In genomic region chr11:67738846-67739490, GRCm38 (mm10) we compare ENCODE assay signal across 25 mouse cellular contexts. TPM values are rescaled to one million over a fixed set of nuclear protein-coding genes. Genes with fewer than 3 reads are reported as not detected.
DNase-seq lines count a peak whose midpoint lies in the region; ATAC-seq and TF ChIP-seq lines count a peak whose summit lies in the region.
"Had no signal": no experiment of that assay in that cellular context is flagged by ENCODE, and none has a peak within 500 bp of the region (broad histone marks: within the 10 kb centered on the region; RNA-seq: fewer than 3 reads in every experiment).

No protein-coding gene starts in this region.

- no peaks in the 10 kb centered on the region for H3K27me3 ChIP-seq in forebrain, postnatal 0 days (ENCODE audit: insufficient read depth, low read length)
- H3K27me3 ChIP-seq in forebrain, embryonic 13.5 days: no peaks in the 10 kb centered on the region
- no peaks in the 10 kb centered on the region for H3K27me3 ChIP-seq in CH12.LX (replicated peaks)
- H3K27me3 ChIP-seq: embryonic facial prominence, embryonic 12.5 days; forebrain, embryonic 15.5 days had no signal

- no peaks in the 10 kb centered on the region for H3K79me2 ChIP-seq in CH12.LX (replicated peaks; ENCODE audit: control insufficient read depth, extremely low read depth, insufficient read depth, poor library complexity, severe bottlenecking)

- peak; percentile 46 for DNase-seq in forebrain, postnatal 0 days
- DNase-seq in A20 (ENCODE audit: low read depth, low spot score) (peak; percentile 16), CH12.LX (ENCODE audit: extremely low read depth) (no peak)
- DNase-seq in kidney, adult 8-10 months: no peak
- DNase-seq: adrenal gland, adult 2 months; adrenal gland, postnatal 10 days; adrenal gland, postnatal 25 days; B cell, adult 2 months; cerebellum, adult 11-12 months; cerebellum, adult 2 months; cerebellum, adult 9-10 months; cerebellum, postnatal 10 days; cerebellum, postnatal 25 days had no signal

- no peak overlapping the region for H3K27ac ChIP-seq in forebrain, postnatal 0 days (ENCODE audit: low read depth, low read length)
- H3K27ac ChIP-seq in forebrain, embryonic 13.5 days: no peak overlapping the region
- H3K27ac ChIP-seq in CH12.LX (ENCODE audit: insufficient read depth, low read depth): no peak overlapping the region
- H3K27ac ChIP-seq: embryonic facial prominence, embryonic 10.5 days; embryonic facial prominence, embryonic 12.5 days; forebrain, embryonic 15.5 days had no signal

- no peak for TF ChIP-seq RAD21 in CH12.LX (IDR thresholded peaks at IDR 0.05; ENCODE audit: low read depth, low read length)

- dilution Hi-C loops in CH12.LX (cut with MboI; ENCODE audit: extremely low pct_ligation_motif_present, extremely low pct_unique_long_range_greater_than_20kb, low sequenced_read_pairs): no loop called here

- TF ChIP-seq EP300 in CH12.LX (IDR thresholded peaks at IDR 0.05; ENCODE audit: low read length): 0 out of 2 replicates have a peak, but pooled peaks have one; percentile 22

- H3K36me3 ChIP-seq in forebrain, postnatal 0 days (ENCODE audit: insufficient read depth): no peaks in the 10 kb centered on the region
- H3K36me3 ChIP-seq in forebrain, embryonic 13.5 days (ENCODE audit: poor library complexity, severe bottlenecking): no peaks in the 10 kb centered on the region
- no peaks in the 10 kb centered on the region for H3K36me3 ChIP-seq in CH12.LX (replicated peaks in 1 of 2; ENCODE audit: control insufficient read depth in 1 of 2, insufficient read depth in 1 of 2, low read length in 1 of 2)
- H3K36me3 ChIP-seq: embryonic facial prominence, embryonic 10.5 days; embryonic facial prominence, embryonic 12.5 days; forebrain, embryonic 15.5 days had no signal

- no peaks in the 10 kb centered on the region for H3K4me1 ChIP-seq in forebrain, postnatal 0 days (ENCODE audit: insufficient read depth)
- no peaks in the 10 kb centered on the region for H3K4me1 ChIP-seq in forebrain, embryonic 13.5 days
- H3K4me1 ChIP-seq in CH12.LX (ENCODE audit: control insufficient read depth in 1 of 2, insufficient read depth in 2 of 2): peaks cover 26 to 57% of the 10 kb centered on the region in 2 experiments
- H3K4me1 ChIP-seq: embryonic facial prominence, embryonic 10.5 days; embryonic facial prominence, embryonic 12.5 days; forebrain, embryonic 15.5 days had no signal

- ATAC-seq in forebrain, postnatal 0 days: no peak
- no peak for ATAC-seq in forebrain, embryonic 13.5 days
- ATAC-seq in erythroblast, adult 5-6 weeks (replicated peaks; ENCODE audit: low FRiP score, poor library complexity, severe bottlenecking): no peak
- ATAC-seq: CD4-positive, CD25-positive, alpha-beta regulatory T cell, adult 4 months; forebrain, embryonic 15.5 days had no signal

- no peak overlapping the region for H3K9ac ChIP-seq in forebrain, postnatal 0 days
- H3K9ac ChIP-seq in forebrain, embryonic 13.5 days: no peak overlapping the region
- no peak overlapping the region for H3K9ac ChIP-seq in CH12.LX (ENCODE audit: insufficient read depth, low read depth)
- H3K9ac ChIP-seq: embryonic facial prominence, embryonic 12.5 days; forebrain, embryonic 15.5 days had no signal

- no peak overlapping the region for H3K4me2 ChIP-seq in forebrain, postnatal 0 days (ENCODE audit: low read depth)
- H3K4me2 ChIP-seq in forebrain, embryonic 13.5 days: no peak overlapping the region
- H3K4me2 ChIP-seq in CH12.LX (ENCODE audit: insufficient read depth, low read depth, poor library complexity, severe bottlenecking): no peak overlapping the region
- H3K4me2 ChIP-seq: embryonic facial prominence, embryonic 12.5 days; forebrain, embryonic 15.5 days had no signal

- no peak overlapping the region for H3K4me3 ChIP-seq in forebrain, postnatal 0 days (ENCODE audit: low read depth, low read length)
- H3K4me3 ChIP-seq in forebrain, embryonic 13.5 days: no peak overlapping the region
- no peak overlapping the region for H3K4me3 ChIP-seq in CH12.LX (replicated peaks in 1 of 3; ENCODE audit: low read depth in 2 of 3, low read length in 2 of 3, poor library complexity in 1 of 3)
- H3K4me3 ChIP-seq: embryonic facial prominence, embryonic 10.5 days; embryonic facial prominence, embryonic 12.5 days; erythroblast, embryonic 14.5 days; forebrain, embryonic 15.5 days had no signal

- no peak for TF ChIP-seq CTCF in forebrain, postnatal 0 days (IDR thresholded peaks at IDR 0.05; ENCODE audit: low read depth)
- no peak for TF ChIP-seq CTCF in CH12.LX (conservative IDR thresholded peaks at IDR 0.05 in 1 of 2, IDR thresholded peaks at IDR 0.05 in 1 of 2; ENCODE audit: low read depth in 2 of 2, low read length in 2 of 2)

- WGBS in forebrain, postnatal 0 days: 76% methylated on average over 5 of the region's 5 CpGs
- 91% methylated on average over 5 of the region's 5 CpGs for WGBS in forebrain, embryonic 13.5 days

- in situ Hi-C loops in CH12.LX (cut with MboI; ENCODE audit: low pct_ligation_motif_present, low pct_unique_long_range_greater_than_20kb, low sequenced_read_pairs): no loop called here

- no peaks in the 10 kb centered on the region for H3K9me3 ChIP-seq in forebrain, postnatal 0 days (ENCODE audit: low read length)
- H3K9me3 ChIP-seq in forebrain, embryonic 13.5 days (replicated peaks): no peaks in the 10 kb centered on the region
- peaks cover under 1% of the 10 kb centered on the region for H3K9me3 ChIP-seq in CH12.LX (replicated peaks; ENCODE audit: low read length)
- H3K9me3 ChIP-seq: embryonic facial prominence, embryonic 10.5 days; embryonic facial prominence, embryonic 12.5 days; forebrain, embryonic 15.5 days had no signal

- no peak for TF ChIP-seq POLR2A in CH12.LX (IDR thresholded peaks at IDR 0.05; ENCODE audit: low read depth, low read length)

TF ChIP-seq in CH12.LX, 34 proteins besides CTCF, POLR2A, EP300 and RAD21:
- TF ChIP-seq MEF2A (IDR thresholded peaks at IDR 0.05; ENCODE audit: borderline replicate concordance, low read depth, low read length) (peak; percentile 76; the same call in 1 of the 2 replicates), JUND (conservative IDR thresholded peaks at IDR 0.05; ENCODE audit: low read depth, low read length) (no peak), ZMIZ1 (IDR thresholded peaks at IDR 0.05; ENCODE audit: low read depth, low read length) (no peak), MAFK (IDR thresholded peaks at IDR 0.05; ENCODE audit: insufficient replicate concordance, low read length) (0 out of 2 replicates have a peak, but pooled peaks have one; percentile 20), ZNF384 (IDR thresholded peaks at IDR 0.05; ENCODE audit: low read depth, low read length) (peak; percentile 91), TBP (conservative IDR thresholded peaks at IDR 0.05; ENCODE audit: low read depth, low read length) (no peak)

RNA-seq across cellular contexts. Expression of gene Glp2r, which starts 32.0 kb away (rescaled TPM):
- 0.05 and 0.08 TPM in 2 replicates for total RNA-seq in forebrain, postnatal 0 days (2014; rRNA removed)
- 0.04 and 0.07 TPM in 2 replicates for polyA plus RNA-seq in forebrain, postnatal 0 days (2015; fragmentation: Nextera tagmentation; extraction: Ambion mirVana)
- polyA plus RNA-seq in forebrain, embryonic 13.5 days (2015; fragmentation: Nextera tagmentation; extraction: Ambion mirVana): 0.05 TPM in 1 of 2 replicates, not detected in the other
- total RNA-seq in CH12.LX (2012; rRNA removed): 0.04 TPM in 2 replicates
- total RNA-seq in CH12.LX (2014; rRNA removed): 0.04 and 0.09 TPM in 2 replicates
- 0.07 TPM in 1 of 2 replicates, not detected in the other for polyA plus RNA-seq in CH12.LX (2012; ENCODE audit: insufficient read length, low read depth)
- total RNA-seq in erythroblast, adult 5-6 weeks (2015; ENCODE audit: low replicate concordance): not detected in 2 replicates
- not detected in 2 replicates for total RNA-seq in erythroblast, adult 5-6 weeks (2017; ENCODE audit: low replicate concordance)
- total RNA-seq: adrenal gland, postnatal 25 days; ES-E14; MEL had no signal
- polyA plus RNA-seq: adrenal gland, adult 2 months; CD4-positive, CD25-positive, alpha-beta regulatory T cell, adult 4 months; embryonic facial prominence, embryonic 10.5 days; embryonic facial prominence, embryonic 14.5 days; erythroblast, embryonic 14.5 days; forebrain, embryonic 11.5 days had no signal

RNA-seq across cellular contexts. Expression of gene Gsg1l2, which starts 35.4 kb away (rescaled TPM):
- not detected in 2 replicates for total RNA-seq in forebrain, postnatal 0 days (2014; rRNA removed)
- not detected in 2 replicates for polyA plus RNA-seq in forebrain, postnatal 0 days (2015; fragmentation: Nextera tagmentation; extraction: Ambion mirVana)
- polyA plus RNA-seq in forebrain, embryonic 13.5 days (2015; fragmentation: Nextera tagmentation; extraction: Ambion mirVana): not detected in 2 replicates
- total RNA-seq in CH12.LX (2012; rRNA removed) (not detected in 2 replicates), CH12.LX (2014; rRNA removed) (not detected in 2 replicates)
- not detected in 2 replicates for polyA plus RNA-seq in CH12.LX (2012; ENCODE audit: insufficient read length, low read depth)
- not detected in 2 replicates for total RNA-seq in erythroblast, adult 5-6 weeks (2015; ENCODE audit: low replicate concordance)
- not detected in 2 replicates for total RNA-seq in erythroblast, adult 5-6 weeks (2017; ENCODE audit: low replicate concordance)
- total RNA-seq: adrenal gland, adult 2 months; adrenal gland, postnatal 10 days; adrenal gland, postnatal 25 days; adrenal gland, postnatal 4 days; ES-E14; MEL had no signal
- polyA plus RNA-seq: adrenal gland, adult 2 months; CD4-positive, CD25-positive, alpha-beta regulatory T cell, adult 4 months; cerebellum, adult 2 months; embryonic facial prominence, embryonic 10.5 days; embryonic facial prominence, embryonic 12.5 days; embryonic facial prominence, embryonic 14.5 days; erythroblast, embryonic 14.5 days; forebrain, embryonic 11.5 days; forebrain, embryonic 15.5 days had no signal

RNA-seq across cellular contexts. Expression of gene Rcvrn, which starts 43.8 kb away (rescaled TPM):
- total RNA-seq in forebrain, postnatal 0 days (2014; rRNA removed): 1.00 TPM in 1 of 2 replicates, not detected in the other
- polyA plus RNA-seq in forebrain, postnatal 0 days (2015; fragmentation: Nextera tagmentation; extraction: Ambion mirVana): 0.14 TPM in 1 of 2 replicates, not detected in the other
- polyA plus RNA-seq in forebrain, embryonic 13.5 days (2015; fragmentation: Nextera tagmentation; extraction: Ambion mirVana): not detected in 2 replicates
- not detected in 2 replicates for total RNA-seq in CH12.LX (2012; rRNA removed)
- total RNA-seq in CH12.LX (2014; rRNA removed): not detected in 2 replicates
- polyA plus RNA-seq in CH12.LX (2012; ENCODE audit: insufficient read length, low read depth): not detected in 2 replicates
- not detected in 2 replicates for total RNA-seq in erythroblast, adult 5-6 weeks (2015; ENCODE audit: low replicate concordance)
- not detected in 2 replicates for total RNA-seq in erythroblast, adult 5-6 weeks (2017; ENCODE audit: low replicate concordance)
- total RNA-seq: adrenal gland, postnatal 10 days; adrenal gland, postnatal 25 days; adrenal gland, postnatal 4 days; ES-E14; MEL had no signal
- polyA plus RNA-seq: adrenal gland, adult 2 months; CD4-positive, CD25-positive, alpha-beta regulatory T cell, adult 4 months; embryonic facial prominence, embryonic 10.5 days; embryonic facial prominence, embryonic 12.5 days; embryonic facial prominence, embryonic 14.5 days; erythroblast, embryonic 14.5 days; forebrain, embryonic 11.5 days; forebrain, embryonic 15.5 days had no signal

RNA-seq across cellular contexts. Expression of gene Dhrs7c, which starts 59.0 kb away (rescaled TPM):
- 2.0 and 4.1 TPM in 2 replicates for total RNA-seq in forebrain, postnatal 0 days (2014; rRNA removed)
- 0.13 TPM in 1 of 2 replicates, not detected in the other for polyA plus RNA-seq in forebrain, postnatal 0 days (2015; fragmentation: Nextera tagmentation; extraction: Ambion mirVana)
- not detected in 2 replicates for polyA plus RNA-seq in forebrain, embryonic 13.5 days (2015; fragmentation: Nextera tagmentation; extraction: Ambion mirVana)
- total RNA-seq in CH12.LX (2012; rRNA removed) (not detected in 2 replicates), CH12.LX (2014; rRNA removed) (not detected in 2 replicates)
- not detected in 2 replicates for polyA plus RNA-seq in CH12.LX (2012; ENCODE audit: insufficient read length, low read depth)
- not detected in 2 replicates for total RNA-seq in erythroblast, adult 5-6 weeks (2015; ENCODE audit: low replicate concordance)
- total RNA-seq in erythroblast, adult 5-6 weeks (2017; ENCODE audit: low replicate concordance): not detected in 2 replicates
- total RNA-seq: adrenal gland, adult 2 months; adrenal gland, postnatal 25 days; ES-E14; MEL had no signal
- polyA plus RNA-seq: adrenal gland, adult 2 months; CD4-positive, CD25-positive, alpha-beta regulatory T cell, adult 4 months; cerebellum, adult 2 months; embryonic facial prominence, embryonic 10.5 days; erythroblast, embryonic 14.5 days; forebrain, embryonic 11.5 days; forebrain, embryonic 15.5 days had no signal

Comparison
In these comparisons a context has a peak if more than half of its experiments do, and no peak if none do; other contexts are left out.
1. DNase-seq: peak in forebrain, postnatal 0 days (single experiment) and A20 (single experiment); none in CH12.LX (single experiment) and kidney, adult 8-10 months (0 of 2).